Mouse (Mus musculus) olfactory bulb, adult 2 months (tissue): ENCODE data around the gene Gm4297. TPM values are rescaled to one million over a fixed set of nuclear protein-coding genes. Genes with fewer than 3 reads are reported as not detected.
"Not testable (repeated sequence)": the region's sequence is repeated elsewhere in the genome, so short reads cannot be mapped to it uniquely, and the experiment has no call there.

Experiments used
- H3K27ac ChIP-seq: fragments of 200-500 bp; 2 replicates; pipeline ENCODE4 v1.5.1; 2012; ENCODE audit warnings: low read depth, low read length; ENCODE audit not compliant: insufficient read depth
- H3K4me1 ChIP-seq: fragments of 200-500 bp; 2 replicates; pipeline ENCODE4 v1.6.1; 2012; ENCODE audit warnings: low read length; ENCODE audit not compliant: control insufficient read depth, insufficient read depth
- H3K4me3 ChIP-seq: fragments of 200-500 bp; 2 replicates; pipeline ENCODE4 v1.5.1; 2012; ENCODE audit warnings: mild to moderate bottlenecking, low read depth, low read length, moderate library complexity; ENCODE audit not compliant: insufficient read depth
- WGBS: fragments of 180-500 bp; shearing (Covaris S2); methylation state at CpG from one replicate; pipeline ENCODE4 v1.1.7; 2018; 5-methylcytosine and 5-hydroxymethylcytosine counted together
- polyA plus RNA-seq: library from polyadenylated mRNA; stranded (reverse); fragments of >200 nt; gene quantifications from 2 replicates; pipeline ENCODE4 v1.2.4, GENCODE M21; 2012; ENCODE audit warnings: low replicate concordance; ENCODE audit not compliant: missing spikeins, insufficient read depth, insufficient read length

Gm4297 gene
- polyA plus RNA-seq, result not detected in 2 replicates

DNA sequence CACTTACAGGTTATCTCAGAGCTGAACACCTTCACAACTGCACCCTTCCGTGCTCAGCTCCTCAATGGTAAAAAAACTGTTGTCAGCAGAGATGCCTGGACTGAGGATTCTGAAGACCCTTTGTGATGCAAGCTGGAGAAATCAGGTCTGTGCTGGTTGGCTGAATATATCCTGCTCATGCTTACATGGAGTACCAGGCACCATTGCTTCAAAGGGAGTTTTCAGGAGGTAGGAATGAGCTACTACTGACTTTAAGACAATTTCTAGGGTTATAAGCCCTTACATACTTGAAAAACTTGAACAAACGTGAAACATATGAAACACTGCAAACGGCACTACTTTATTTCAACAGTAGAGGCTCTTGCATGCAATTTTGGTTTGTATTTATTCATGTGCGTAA is at the start of gene Gm4297:
TSS of gene Gm4297 (minus strand) at position 101 of the 400 bp plus-strand sequence.
- WGBS, result 83% methylated on average over 4 of the region's 4 CpGs
- H3K27ac ChIP-seq, H3K4me3 ChIP-seq, H3K4me1 ChIP-seq: not testable (repeated sequence)

Other genes starting within 250 kb of the Gm4297 start
- not detected in 2 replicates for gene Gm5934, start 74.1 kb downstream of the Gm4297 start, polyA plus RNA-seq
- not detected in 2 replicates for gene Gm5935, start 200.3 kb upstream of the Gm4297 start, polyA plus RNA-seq